Mouse (Mus musculus) left cerebral cortex, postnatal 10 days (tissue): ENCODE data around the gene Myo1h. TPM values are rescaled to one million over a fixed set of nuclear protein-coding genes. Genes with fewer than 3 reads are reported as not detected.

Experiments
- DNase-seq, 2 experiments: peaks; one replicate each; pipeline ENCODE4 v3.0.0; 2021 to 2022; ENCODE audit warnings: low spot score in 2 of 2, mixed read lengths in 1 of 2; ENCODE audit errors: extremely low spot score in 1 of 2
- intact Hi-C: fragments of 180-260 bp; cut with DNase I; formaldehyde crosslinking; loops from one replicate; pipeline ENCODE4 v1.15.1; 2025
- total RNA-seq, 2 experiments: library from RNA; stranded (reverse); gene quantifications; 2 replicates each; pipeline ENCODE4 v1.2.3; 2021

Gene Myo1h
- total RNA-seq, 2 experiments from 2014 or later = 0.53 to 0.92 TPM

GRCm38 (mm10) chr5:114347005-114347404 lies 58.0 kb downstream of the Myo1h start:
- DNase-seq = no peak
- intact Hi-C loops = no loop called here

DNA sequence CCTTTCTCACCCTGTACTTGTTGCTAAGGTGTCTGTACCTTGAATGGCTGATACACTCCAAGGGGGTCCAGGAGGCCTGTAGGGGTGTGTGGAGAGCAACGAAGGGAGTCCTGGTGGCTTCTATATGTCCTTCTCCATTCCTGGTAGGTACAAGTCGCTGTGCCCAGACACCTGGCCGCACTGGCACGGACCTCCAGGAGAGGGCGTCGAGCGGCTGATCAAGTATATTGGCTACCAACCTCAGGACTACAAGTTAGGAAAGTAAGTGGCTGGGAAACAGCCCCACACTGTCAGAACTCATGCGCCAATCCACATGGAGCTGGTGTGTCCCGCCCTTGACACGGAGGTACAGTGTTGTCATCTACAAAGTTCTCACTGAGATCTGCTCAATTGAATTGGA lies 62.5 kb downstream of the Myo1h start:
- intact Hi-C loops = no loop called here
- DNase-seq = no peak

- intact Hi-C loops = loop anchor here (5.0 kb wide), 1 partner anchor 39 kb away; no protein-coding TSS in a partner anchor
Observed at GRCm38 (mm10) chr5:114356250-114356935, 67.4 kb downstream of the Myo1h start.

DNA sequence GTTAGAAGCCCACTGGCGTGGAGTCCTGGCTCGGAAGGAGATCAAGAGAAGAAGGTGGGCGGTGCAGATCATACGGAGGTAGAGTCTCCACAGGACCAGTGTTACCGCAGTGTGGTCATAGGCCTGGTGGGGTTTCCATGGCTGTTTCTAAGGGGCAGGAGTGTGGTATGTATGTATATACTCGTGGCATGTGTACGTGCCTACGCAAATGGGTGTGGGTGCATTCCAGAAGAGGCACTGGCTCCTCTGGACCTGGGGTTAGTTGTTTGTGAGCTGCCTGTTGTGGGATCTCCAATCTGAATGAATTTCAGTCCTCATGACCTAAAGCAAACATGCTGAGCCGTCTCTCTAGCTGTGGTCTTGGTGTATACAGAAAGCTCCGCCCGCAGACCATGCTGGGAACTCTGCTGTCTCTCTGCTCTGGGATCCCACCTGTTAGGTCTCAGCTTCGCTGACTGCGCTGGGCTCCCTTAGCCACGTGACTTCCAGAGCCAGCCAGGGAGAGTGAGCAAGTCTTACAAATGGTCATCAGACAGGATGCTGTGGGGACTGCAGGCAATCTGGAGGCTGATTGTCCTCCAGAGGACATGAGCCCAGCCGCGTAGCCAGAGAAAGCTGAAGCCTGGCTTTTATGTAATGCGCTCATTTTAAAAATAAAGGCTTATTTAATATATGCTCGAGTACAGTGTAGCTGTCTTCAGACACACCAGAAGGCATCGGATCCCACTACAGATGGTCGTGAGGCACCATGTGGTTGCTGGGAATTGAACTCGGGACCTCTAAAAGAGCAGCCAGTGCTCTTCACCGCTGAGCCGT lies 68.2 kb downstream of the Myo1h start:
- intact Hi-C loops = loop anchor here (5.0 kb wide), 1 partner anchor 40 kb away; no protein-coding TSS in a partner anchor
- peak in 1 of 2 experiments; percentile 48 for DNase-seq

More at GRCm38 (mm10) chr5:114356250-114356935, 67.4 kb downstream of the Myo1h start:
- DNase-seq = peak; percentile 63 to 89

- intact Hi-C loops = loop anchor here (5.0 kb wide), 1 partner anchor 42 kb away; no protein-coding TSS in a partner anchor
- DNase-seq = peak in 1 of 2 experiments; percentile 50
Observed at GRCm38 (mm10) chr5:114358833-114359232, 69.9 kb downstream of the Myo1h start.

- DNase-seq = no peak
- intact Hi-C loops = loop anchor here (5.0 kb wide), 1 partner anchor 42 kb away; no protein-coding TSS in a partner anchor
Observed at GRCm38 (mm10) chr5:114359586-114359985, 70.6 kb downstream of the Myo1h start.

GRCm38 (mm10) chr5:114360968-114361367 lies 72.0 kb downstream of the Myo1h start:
- intact Hi-C loops = no loop called here
- DNase-seq = no peak

DNA sequence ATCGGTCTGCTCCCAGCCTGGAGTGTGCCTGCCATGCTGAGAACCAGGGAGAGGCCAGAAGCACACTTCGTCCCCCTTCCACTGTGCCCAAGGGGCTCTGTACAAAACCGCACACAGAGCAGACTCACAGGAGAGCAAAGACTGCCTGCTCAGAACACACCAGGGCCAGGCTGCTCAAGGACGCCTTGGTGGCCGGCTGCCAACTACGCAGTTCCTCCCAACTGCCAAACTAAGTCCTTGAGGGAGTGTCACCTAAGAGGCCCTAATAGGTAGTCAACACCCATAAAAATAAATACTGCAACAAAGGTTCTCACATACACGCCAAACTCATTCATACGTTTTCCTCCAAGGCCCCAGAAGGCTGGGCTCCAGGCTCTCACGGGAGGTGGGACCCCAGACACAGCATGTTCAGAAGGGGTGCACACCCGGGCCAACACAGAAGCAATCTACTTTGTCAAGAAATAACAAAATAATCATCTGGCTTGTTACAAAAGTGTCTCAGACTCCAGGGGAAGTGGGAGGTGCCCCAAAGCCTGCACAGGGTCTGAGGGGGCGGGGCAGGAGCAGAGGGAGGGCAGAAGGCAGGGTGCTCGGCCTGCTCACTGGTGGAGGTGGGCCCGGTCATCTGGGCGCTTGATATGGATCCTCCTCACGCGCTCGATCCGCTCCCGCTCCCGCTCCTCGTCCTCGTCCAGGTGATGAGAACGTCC lies 76.2 kb downstream of the Myo1h start:
- intact Hi-C loops = no loop called here
- DNase-seq = peak in 1 of 2 experiments; percentile 72

DNA sequence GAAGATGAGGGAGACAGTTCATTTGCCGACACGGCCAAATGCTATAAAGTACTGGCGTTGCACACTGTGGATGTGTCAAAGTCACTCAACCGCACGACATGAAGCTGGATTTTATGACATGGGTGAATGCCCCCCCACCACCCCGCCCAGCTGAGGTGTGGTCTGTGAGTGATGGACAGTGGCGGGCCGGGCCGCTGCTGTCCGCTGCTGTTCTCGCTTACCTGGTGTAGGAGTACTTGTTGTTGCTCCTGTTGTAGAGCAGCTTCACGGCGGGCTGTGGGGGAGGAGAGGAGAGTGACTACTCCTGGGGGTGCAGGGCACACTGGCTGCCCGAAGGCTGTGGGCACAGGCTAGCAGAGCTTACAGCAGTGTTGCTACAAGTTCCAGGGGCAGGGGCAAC lies 79.2 kb downstream of the Myo1h start:
- DNase-seq = no peak
- intact Hi-C loops = no loop called here

DNA sequence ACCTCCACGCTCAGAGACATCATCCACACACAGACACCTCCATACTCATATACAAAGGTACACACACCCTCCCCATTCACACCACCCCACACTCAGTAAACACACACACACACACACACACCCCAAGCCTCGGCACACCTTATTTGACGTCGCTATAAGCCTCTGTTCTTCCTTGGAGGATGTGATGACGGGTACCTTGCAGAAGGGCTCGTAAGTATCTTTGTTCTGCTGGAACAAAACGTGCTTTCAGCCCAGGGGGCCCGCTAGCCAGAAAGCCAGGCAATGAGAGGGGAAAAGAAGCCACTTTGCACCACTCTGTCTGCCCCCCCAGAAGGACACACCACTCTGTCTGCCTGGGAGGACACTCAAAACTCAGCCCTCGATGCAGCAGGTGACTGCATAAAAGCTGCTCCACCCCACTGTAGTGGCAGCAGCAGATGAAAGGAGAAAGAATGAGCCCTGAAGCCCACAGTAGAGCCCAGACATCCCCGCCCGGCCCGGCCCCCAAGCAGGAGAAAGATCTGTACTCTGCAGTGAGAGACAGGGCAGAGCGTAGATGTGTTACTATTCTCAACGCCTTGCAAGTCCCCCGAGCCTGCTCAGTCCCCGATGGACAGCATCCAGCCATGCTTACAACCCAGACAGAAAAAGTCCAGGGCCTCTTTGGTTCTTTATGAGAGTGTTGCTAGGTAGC lies 80.0 kb downstream of the Myo1h start:
- DNase-seq = peak in 1 of 2 experiments; percentile 18
- intact Hi-C loops = no loop called here

- intact Hi-C loops = no loop called here
- no peak for DNase-seq
Observed at GRCm38 (mm10) chr5:114369921-114370320, 81.0 kb downstream of the Myo1h start.

DNA sequence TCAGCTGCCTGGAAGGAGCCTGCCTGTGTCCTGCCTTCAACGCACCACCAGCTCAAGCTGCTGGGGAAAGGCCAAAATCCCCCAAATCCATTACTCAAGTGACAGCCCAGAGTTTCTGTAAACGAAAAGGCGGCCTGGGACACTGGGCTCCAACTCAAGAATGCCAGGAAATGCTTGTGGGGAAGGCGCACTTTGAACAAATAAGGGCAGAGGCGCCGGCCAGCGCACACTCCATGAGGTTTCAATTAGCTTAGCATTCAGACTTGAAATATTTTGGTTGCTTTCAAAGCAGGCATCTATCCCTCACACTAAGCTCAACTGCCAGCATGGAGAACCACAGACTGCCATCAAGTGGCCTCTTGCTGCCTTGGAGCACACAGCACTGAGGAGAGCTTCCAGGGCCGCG lies 81.4 kb downstream of the Myo1h start:
- peak in 1 of 2 experiments; percentile 79 for DNase-seq
- intact Hi-C loops = no loop called here

- intact Hi-C loops = no loop called here
- DNase-seq = no peak
Observed at GRCm38 (mm10) chr5:114371331-114371730, 82.4 kb downstream of the Myo1h start.

- intact Hi-C loops = no loop called here
- DNase-seq = no peak
Observed at GRCm38 (mm10) chr5:114371731-114372473, 82.9 kb downstream of the Myo1h start.

DNA sequence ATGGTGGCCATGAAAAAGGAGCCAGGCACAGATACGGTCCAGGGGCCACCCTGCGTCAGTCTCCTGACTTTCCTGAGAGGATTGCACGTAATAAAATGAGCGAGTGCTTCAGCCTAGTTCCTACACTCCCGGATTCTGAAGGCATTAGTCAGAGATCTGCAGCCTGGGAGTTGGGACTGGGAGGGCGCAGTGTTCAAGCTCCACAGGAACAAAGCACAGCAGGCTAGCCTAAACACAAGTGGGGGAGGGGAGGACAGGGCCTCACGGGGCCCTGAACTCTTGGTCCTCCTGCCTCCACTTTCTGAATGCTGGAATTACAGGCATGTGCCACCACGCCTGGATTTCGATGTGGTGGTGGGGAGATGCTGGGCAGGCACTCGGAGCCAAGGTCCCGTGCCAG lies 83.6 kb downstream of the Myo1h start:
- DNase-seq = peak in 1 of 2 experiments; percentile 69
- intact Hi-C loops = no loop called here

DNA sequence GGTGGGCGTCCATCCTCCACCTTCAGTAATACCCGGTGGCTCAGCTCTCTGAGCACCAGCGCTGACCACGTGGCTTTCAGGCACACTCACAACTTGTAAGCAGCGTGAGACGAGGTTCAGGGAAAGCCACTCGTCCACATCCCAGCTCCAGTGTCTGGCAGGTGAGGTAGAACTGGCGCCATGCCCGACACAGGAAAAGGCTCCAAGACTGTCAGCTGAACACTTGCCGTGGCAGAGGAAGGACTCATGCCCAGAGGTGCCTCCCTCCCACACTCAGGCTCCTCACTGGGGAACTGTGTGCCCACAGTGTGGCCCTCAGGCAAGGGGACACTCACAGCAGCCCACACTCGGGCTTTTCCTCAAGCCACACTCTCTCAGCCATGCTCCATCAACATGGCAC lies 84.2 kb downstream of the Myo1h start:
- peak in 1 of 2 experiments; percentile 47 for DNase-seq
- intact Hi-C loops = no loop called here

GRCm38 (mm10) chr5:114373581-114373980 lies 84.6 kb downstream of the Myo1h start:
- DNase-seq = no peak
- intact Hi-C loops = no loop called here
